Mouse (Mus musculus) cortical plate, adult 2 months (tissue): Measurements from ENCODE around the gene Atoh8.

ENCODE experiments used
- CTCF ChIP-seq: fragments of 200-500 bp; IDR thresholded peaks from 2 replicates; pipeline ENCODE4 v1.5.1; 2011; ENCODE audit warnings: mild to moderate bottlenecking, control low read depth, low read length; ENCODE audit not compliant: insufficient read depth; ENCODE audit errors: extremely low read depth
- POLR2A ChIP-seq: fragments of 200-500 bp; IDR thresholded peaks from 2 replicates; pipeline ENCODE4 v1.6.1; 2011; ENCODE audit warnings: mild to moderate bottlenecking, low read length, control low read depth; ENCODE audit not compliant: insufficient read depth; ENCODE audit errors: extremely low read depth

DNA sequence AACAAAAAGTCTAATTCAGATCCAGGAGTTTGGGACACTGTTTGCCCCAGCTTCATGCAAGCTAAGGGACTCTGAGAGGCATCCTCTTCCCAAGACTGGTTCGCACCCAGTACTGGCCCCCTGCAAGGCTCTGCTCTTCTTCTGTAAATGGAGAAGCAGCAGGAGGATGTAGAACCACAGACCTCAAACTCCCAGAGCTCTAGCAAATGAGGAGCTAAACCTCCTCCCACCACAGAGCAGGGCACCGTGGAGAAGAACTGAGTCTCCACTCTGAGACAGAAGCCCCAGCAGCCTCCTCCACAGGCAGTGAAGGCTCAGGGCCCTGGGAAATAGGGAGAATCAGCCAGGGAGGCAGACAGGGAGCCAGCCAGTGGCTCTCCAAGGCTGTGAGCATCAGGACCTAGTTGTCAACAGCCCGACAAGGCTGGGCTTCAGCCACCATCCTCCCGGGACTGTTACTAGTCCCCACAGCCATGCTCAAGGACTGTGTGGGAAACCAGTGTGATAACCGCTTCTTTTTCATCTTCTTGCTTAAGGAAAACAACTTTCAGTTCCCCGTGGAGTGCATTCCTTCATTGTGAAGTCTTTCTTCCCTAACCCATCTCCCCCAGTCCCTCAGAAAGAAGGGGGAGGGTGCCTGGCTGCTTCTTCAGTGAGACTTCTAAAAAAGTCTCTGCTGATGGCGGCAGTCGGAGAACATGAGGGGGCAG is 5.9 kb upstream of the Atoh8 start:
- TF ChIP-seq CTCF: no peak
- no peak for TF ChIP-seq POLR2A
